Mouse (Mus musculus): Measurements from ENCODE around the gene Cadm1. TPM values are rescaled to one million over a fixed set of nuclear protein-coding genes. Genes with fewer than 3 reads are reported as not detected.

Gene Cadm1
- polyA plus RNA-seq, 1 experiment from 2014 or later = 13.6 TPM

GRCm38 (mm10) chr9:47838170-47838569 is 308.2 kb downstream of the Cadm1 start:
- Histone ChIP-seq H3K4me3 (ENCODE audit: low read depth, low read length) (no peak overlapping the region), H3K4me2 (ENCODE audit: low read depth, low read length) (no peak overlapping the region), H3K27me3 (ENCODE audit: insufficient read depth, low read length) (no peaks in the 10 kb centered on the region), H3K4me1 (ENCODE audit: insufficient read depth) (no peaks in the 10 kb centered on the region), H3K36me3 (replicated peaks; ENCODE audit: insufficient read depth, low read length) (no peaks in the 10 kb centered on the region), H3K9me3 (ENCODE audit: low read length) (no peaks in the 10 kb centered on the region), H3K9ac (replicated peaks) (no peak overlapping the region), H3K27ac (ENCODE audit: low read depth) (no peak overlapping the region)
- 31% methylated on average over 7 of the region's 8 CpGs for WGBS (ENCODE audit: insufficient replicate concordance)
- TF ChIP-seq CTCF (IDR thresholded peaks at IDR 0.05; ENCODE audit: low read depth) (no peak), EP300 (IDR thresholded peaks at IDR 0.05; ENCODE audit: low read depth) (no peak)
- no peak for ATAC-seq
- DNase-seq = no peak

GRCm38 (mm10) chr9:47838890-47839691 is 309.1 kb downstream of the Cadm1 start:
- TF ChIP-seq CTCF (IDR thresholded peaks at IDR 0.05; ENCODE audit: low read depth) (no peak), EP300 (IDR thresholded peaks at IDR 0.05; ENCODE audit: low read depth) (no peak)
- Histone ChIP-seq H3K4me3 (ENCODE audit: low read depth, low read length) (no peak overlapping the region), H3K27ac (ENCODE audit: low read depth) (no peak overlapping the region), H3K9ac (replicated peaks) (no peak overlapping the region), H3K27me3 (ENCODE audit: insufficient read depth, low read length) (no peaks in the 10 kb centered on the region), H3K4me2 (ENCODE audit: low read depth, low read length) (no peak overlapping the region), H3K4me1 (ENCODE audit: insufficient read depth) (no peaks in the 10 kb centered on the region), H3K36me3 (replicated peaks; ENCODE audit: insufficient read depth, low read length) (no peaks in the 10 kb centered on the region), H3K9me3 (ENCODE audit: low read length) (no peaks in the 10 kb centered on the region)
- ATAC-seq = no peak
- no peak for DNase-seq
- WGBS (ENCODE audit: insufficient replicate concordance) = 55% methylated on average over 15 of the region's 15 CpGs

- no peak overlapping the region for H3K4me3 ChIP-seq (ENCODE audit: low read depth, low read length)
- DNase-seq = no peak
- no peaks in the 10 kb centered on the region for H3K9me3 ChIP-seq (ENCODE audit: low read length)
- no peak overlapping the region for H3K4me2 ChIP-seq (ENCODE audit: low read depth, low read length)
- H3K27me3 ChIP-seq (ENCODE audit: insufficient read depth, low read length) = no peaks in the 10 kb centered on the region
- H3K4me1 ChIP-seq (ENCODE audit: insufficient read depth) = no peaks in the 10 kb centered on the region
- H3K27ac ChIP-seq (ENCODE audit: low read depth) = no peak overlapping the region
- H3K36me3 ChIP-seq (replicated peaks; ENCODE audit: insufficient read depth, low read length) = no peaks in the 10 kb centered on the region
- ATAC-seq = no peak
- no peak overlapping the region for H3K9ac ChIP-seq (replicated peaks)
- TF ChIP-seq CTCF (IDR thresholded peaks at IDR 0.05; ENCODE audit: low read depth) (no peak), EP300 (IDR thresholded peaks at IDR 0.05; ENCODE audit: low read depth) (no peak)
- 79% methylated on average over 10 of the region's 10 CpGs for WGBS (ENCODE audit: insufficient replicate concordance)
These were observed 309.7 kb downstream of the Cadm1 start for GRCm38 (mm10) chr9:47839692-47840025.

GRCm38 (mm10) chr9:47843328-47843727 is 313.4 kb downstream of the Cadm1 start:
- H3K4me3 ChIP-seq (ENCODE audit: low read depth, low read length) = no peak overlapping the region
- WGBS (ENCODE audit: insufficient replicate concordance) = 77% methylated on average over 6 of the region's 6 CpGs
- H3K36me3 ChIP-seq (replicated peaks; ENCODE audit: insufficient read depth, low read length) = no peaks in the 10 kb centered on the region
- H3K9me3 ChIP-seq (ENCODE audit: low read length) = no peaks in the 10 kb centered on the region
- no peaks in the 10 kb centered on the region for H3K27me3 ChIP-seq (ENCODE audit: insufficient read depth, low read length)
- no peak overlapping the region for H3K27ac ChIP-seq (ENCODE audit: low read depth)
- DNase-seq (no peak), ATAC-seq (no peak)
- TF ChIP-seq CTCF (IDR thresholded peaks at IDR 0.05; ENCODE audit: low read depth) = no peak
- no peak for TF ChIP-seq EP300 (IDR thresholded peaks at IDR 0.05; ENCODE audit: low read depth)
- H3K9ac ChIP-seq (replicated peaks) = no peak overlapping the region
- no peak overlapping the region for H3K4me2 ChIP-seq (ENCODE audit: low read depth, low read length)
- no peaks in the 10 kb centered on the region for H3K4me1 ChIP-seq (ENCODE audit: insufficient read depth)

GRCm38 (mm10) chr9:47846275-47846674 is 316.3 kb downstream of the Cadm1 start:
- Histone ChIP-seq H3K4me3 (ENCODE audit: low read depth, low read length) (no peak overlapping the region), H3K27ac (ENCODE audit: low read depth) (no peak overlapping the region), H3K4me2 (ENCODE audit: low read depth, low read length) (no peak overlapping the region), H3K9ac (replicated peaks) (no peak overlapping the region), H3K9me3 (ENCODE audit: low read length) (no peaks in the 10 kb centered on the region), H3K27me3 (ENCODE audit: insufficient read depth, low read length) (no peaks in the 10 kb centered on the region), H3K4me1 (ENCODE audit: insufficient read depth) (no peaks in the 10 kb centered on the region), H3K36me3 (replicated peaks; ENCODE audit: insufficient read depth, low read length) (no peaks in the 10 kb centered on the region)
- TF ChIP-seq EP300 (IDR thresholded peaks at IDR 0.05; ENCODE audit: low read depth) (no peak), CTCF (IDR thresholded peaks at IDR 0.05; ENCODE audit: low read depth) (no peak)
- ATAC-seq (no peak), DNase-seq (no peak)
- 74% methylated on average over 10 of the region's 10 CpGs for WGBS (ENCODE audit: insufficient replicate concordance)

GRCm38 (mm10) chr9:47846926-47847325 is 317.0 kb downstream of the Cadm1 start:
- DNase-seq = no peak
- Histone ChIP-seq H3K4me1 (ENCODE audit: insufficient read depth) (no peaks in the 10 kb centered on the region), H3K9ac (replicated peaks) (no peak overlapping the region), H3K27ac (ENCODE audit: low read depth) (no peak overlapping the region), H3K27me3 (ENCODE audit: insufficient read depth, low read length) (no peaks in the 10 kb centered on the region), H3K4me2 (ENCODE audit: low read depth, low read length) (no peak overlapping the region), H3K9me3 (ENCODE audit: low read length) (no peaks in the 10 kb centered on the region), H3K36me3 (replicated peaks; ENCODE audit: insufficient read depth, low read length) (no peaks in the 10 kb centered on the region), H3K4me3 (ENCODE audit: low read depth, low read length) (no peak overlapping the region)
- 78% methylated on average over 6 of the region's 6 CpGs for WGBS (ENCODE audit: insufficient replicate concordance)
- no peak for ATAC-seq
- no peak for TF ChIP-seq CTCF (IDR thresholded peaks at IDR 0.05; ENCODE audit: low read depth)
- TF ChIP-seq EP300 (IDR thresholded peaks at IDR 0.05; ENCODE audit: low read depth) = no peak

Measured in liver, postnatal 0 days (tissue).